Mouse (Mus musculus) liver, embryonic 15.5 days (tissue): ENCODE data around the gene Ovol1. TPM values are rescaled to one million over a fixed set of nuclear protein-coding genes. Genes with fewer than 3 reads are reported as not detected.

Experiments used
- ATAC-seq: fragments of 200-750 bp; cut with Nextera tagmentation; 2 replicates; pipeline ENCODE4 v1.8.0; 2017; ENCODE audit warnings: moderate number of reproducible peaks, mild to moderate bottlenecking, moderate library complexity; ENCODE audit not compliant: insufficient read depth
- H3K27ac ChIP-seq: fragments of 300-500 bp; sonication (generic); replicated peaks from 2 replicates; pipeline ENCODE4 v1.5.1; 2015; ENCODE audit warnings: mild to moderate bottlenecking, inconsistent platforms
- H3K27me3 ChIP-seq: fragments of 300-500 bp; sonication (generic); 2 replicates; pipeline ENCODE4 v1.6.1; 2015; ENCODE audit warnings: mild to moderate bottlenecking, inconsistent platforms
- H3K36me3 ChIP-seq: fragments of 300-500 bp; sonication (generic); replicated peaks from 2 replicates; pipeline ENCODE4 v1.6.1; 2015; ENCODE audit warnings: moderate library complexity, mild to moderate bottlenecking, inconsistent platforms
- H3K4me1 ChIP-seq: fragments of 300-500 bp; sonication (generic); replicated peaks from 2 replicates; pipeline ENCODE4 v1.6.1; 2015; ENCODE audit warnings: inconsistent platforms
- H3K4me2 ChIP-seq: fragments of 300-500 bp; sonication (generic); 2 replicates; pipeline ENCODE4 v1.6.1; 2015; ENCODE audit warnings: moderate library complexity, mild to moderate bottlenecking, inconsistent platforms
- H3K4me3 ChIP-seq: fragments of 300-500 bp; sonication (generic); replicated peaks from 2 replicates; pipeline ENCODE4 v1.5.1; 2015; ENCODE audit warnings: mild to moderate bottlenecking, inconsistent platforms
- H3K9ac ChIP-seq: fragments of 300-500 bp; sonication (generic); 2 replicates; pipeline ENCODE4 v1.6.1; 2015; ENCODE audit warnings: moderate library complexity, mild to moderate bottlenecking, inconsistent platforms
- H3K9me3 ChIP-seq: fragments of 300-500 bp; sonication (generic); replicated peaks from 2 replicates; pipeline ENCODE4 v1.6.1; 2016; ENCODE audit warnings: inconsistent platforms
- WGBS: fragments of 180-500 bp; shearing (Covaris S2); methylation state at CpG from one replicate; pipeline ENCODE4 v1.1.7; 2015; ENCODE audit warnings: mixed read lengths; ENCODE audit not compliant: insufficient replicate concordance; 5-methylcytosine and 5-hydroxymethylcytosine counted together
- polyA plus RNA-seq: library from polyadenylated mRNA; unstranded; fragments of >200 nt; fragmentation: Nextera tagmentation; extraction: Ambion mirVana; gene quantifications from 2 replicates; pipeline ENCODE4 v1.2.1, GENCODE M21; 2015

Ovol1 gene
- polyA plus RNA-seq, 1 experiment from 2014 or later, result not detected

DNA sequence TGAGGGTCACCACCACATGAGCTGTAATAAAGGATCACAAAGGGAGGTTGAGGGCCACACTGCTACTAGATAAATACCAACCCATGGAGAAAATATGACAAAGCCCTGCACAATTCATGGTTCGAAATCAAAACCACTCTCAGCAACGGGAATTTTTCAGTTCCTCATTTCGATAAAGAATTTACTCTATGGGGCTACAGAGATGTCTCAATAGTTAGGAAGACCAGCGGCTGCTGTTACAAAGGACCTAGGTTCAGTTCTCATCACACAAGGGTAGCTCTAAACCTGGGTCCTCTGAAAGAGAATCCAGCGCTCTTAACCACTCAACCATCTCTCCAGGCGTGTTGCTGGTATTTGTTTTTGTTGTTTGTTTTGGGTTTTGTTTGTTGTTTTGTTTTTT is 31.4 kb upstream of the Ovol1 start:
- no peaks in the 10 kb centered on the region for H3K4me1 ChIP-seq
- no peak overlapping the region for H3K4me3 ChIP-seq
- no peak for ATAC-seq
- H3K4me2 ChIP-seq, result no peak overlapping the region
- H3K27me3 ChIP-seq, result no peaks in the 10 kb centered on the region
- H3K9me3 ChIP-seq, result no peaks in the 10 kb centered on the region
- no peak overlapping the region for H3K27ac ChIP-seq
- no peaks in the 10 kb centered on the region for H3K36me3 ChIP-seq
- 58% methylated on average over 6 of the region's 6 CpGs for WGBS
- H3K9ac ChIP-seq, result no peak overlapping the region

GRCm38 (mm10) chr19:5589159-5589558 is 28.7 kb upstream of the Ovol1 start:
- Histone ChIP-seq H3K4me1 (no peaks in the 10 kb centered on the region), H3K4me3 (no peak overlapping the region), H3K9me3 (no peaks in the 10 kb centered on the region), H3K27me3 (0 out of 2 replicates have a peak, but pooled peaks cover 3% of the 10 kb centered on the region), H3K9ac (no peak overlapping the region), H3K27ac (no peak overlapping the region), H3K36me3 (no peaks in the 10 kb centered on the region), H3K4me2 (no peak overlapping the region)
- no peak for ATAC-seq
- 50% methylated on average over 9 of the region's 9 CpGs for WGBS

GRCm38 (mm10) chr19:5581995-5582394 is 21.5 kb upstream of the Ovol1 start:
- WGBS, result 57% methylated on average over 2 of the region's 2 CpGs
- Histone ChIP-seq H3K9me3 (no peaks in the 10 kb centered on the region), H3K4me3 (no peak overlapping the region), H3K36me3 (no peaks in the 10 kb centered on the region), H3K27ac (no peak overlapping the region), H3K4me2 (no peak overlapping the region), H3K9ac (no peak overlapping the region), H3K27me3 (peaks cover 8% of the 10 kb centered on the region; the same call in 1 of the 2 replicates), H3K4me1 (no peaks in the 10 kb centered on the region)
- no peak for ATAC-seq

DNA sequence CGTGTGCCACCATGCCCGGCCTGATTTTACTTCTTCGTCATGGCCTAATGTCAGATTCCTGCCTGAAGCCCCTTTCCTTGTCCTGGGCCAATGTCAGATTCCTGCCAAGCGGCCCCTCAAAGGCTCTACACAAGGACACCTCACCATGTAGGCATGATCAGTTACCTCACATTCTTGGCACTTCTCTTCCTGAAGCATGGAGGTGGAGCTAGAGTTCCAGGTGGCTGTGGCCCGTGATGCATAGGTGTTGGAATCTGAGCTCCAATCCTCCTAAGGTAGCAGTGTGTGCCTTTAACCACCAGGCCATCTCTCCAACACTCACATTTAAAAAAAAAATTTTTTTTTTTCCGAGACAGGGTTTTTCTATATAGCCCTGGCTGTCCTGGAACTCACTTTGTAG is 20.3 kb upstream of the Ovol1 start:
- Histone ChIP-seq H3K4me2 (no peak overlapping the region), H3K27me3 (peaks cover 8% of the 10 kb centered on the region; the same call in 1 of the 2 replicates), H3K9ac (no peak overlapping the region), H3K4me3 (no peak overlapping the region), H3K27ac (no peak overlapping the region), H3K36me3 (no peaks in the 10 kb centered on the region), H3K4me1 (no peaks in the 10 kb centered on the region), H3K9me3 (no peaks in the 10 kb centered on the region)
- 70% methylated on average over 6 of the region's 6 CpGs for WGBS
- ATAC-seq, result no peak

GRCm38 (mm10) chr19:5579971-5580370 is 19.5 kb upstream of the Ovol1 start:
- ATAC-seq, result no peak
- H3K36me3 ChIP-seq, result no peaks in the 10 kb centered on the region
- peaks cover 8% of the 10 kb centered on the region; the same call in 1 of the 2 replicates for H3K27me3 ChIP-seq
- no peaks in the 10 kb centered on the region for H3K9me3 ChIP-seq
- no peak overlapping the region for H3K4me2 ChIP-seq
- no peak overlapping the region for H3K27ac ChIP-seq
- no peak overlapping the region for H3K9ac ChIP-seq
- 70% methylated on average over 4 of the region's 4 CpGs for WGBS
- no peaks in the 10 kb centered on the region for H3K4me1 ChIP-seq
- H3K4me3 ChIP-seq, result no peak overlapping the region

DNA sequence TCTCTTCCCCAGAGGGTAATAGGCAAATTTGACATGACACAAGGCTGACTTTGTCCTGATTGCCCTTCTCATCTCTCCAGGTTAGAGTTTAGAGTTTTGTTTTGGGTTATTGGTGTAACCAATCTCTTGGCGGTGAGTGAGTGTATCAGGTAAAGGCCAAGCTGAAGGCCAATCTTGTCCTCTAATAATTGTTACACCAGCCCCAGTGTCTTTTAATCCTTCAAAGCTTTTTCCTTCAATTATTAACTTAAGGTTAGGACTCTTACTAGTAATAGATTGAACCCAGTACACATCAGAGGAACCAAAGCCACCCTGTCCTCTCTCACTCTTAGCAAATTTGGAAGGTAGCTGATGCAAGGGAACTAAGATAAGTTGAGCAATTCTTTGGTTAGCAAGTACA is 14.9 kb upstream of the Ovol1 start:
- Histone ChIP-seq H3K9me3 (no peaks in the 10 kb centered on the region), H3K36me3 (peaks cover 2% of the 10 kb centered on the region; the same call in 1 of the 2 replicates), H3K9ac (no peak overlapping the region), H3K4me2 (no peak overlapping the region), H3K27ac (no peak overlapping the region), H3K4me1 (peaks cover 14% of the 10 kb centered on the region; the same call in 1 of the 2 replicates), H3K4me3 (no peak overlapping the region), H3K27me3 (peaks cover 5% of the 10 kb centered on the region; the same call in 1 of the 2 replicates)
- no peak for ATAC-seq
- 80% methylated on average over 1 of the region's 1 CpGs for WGBS

DNA sequence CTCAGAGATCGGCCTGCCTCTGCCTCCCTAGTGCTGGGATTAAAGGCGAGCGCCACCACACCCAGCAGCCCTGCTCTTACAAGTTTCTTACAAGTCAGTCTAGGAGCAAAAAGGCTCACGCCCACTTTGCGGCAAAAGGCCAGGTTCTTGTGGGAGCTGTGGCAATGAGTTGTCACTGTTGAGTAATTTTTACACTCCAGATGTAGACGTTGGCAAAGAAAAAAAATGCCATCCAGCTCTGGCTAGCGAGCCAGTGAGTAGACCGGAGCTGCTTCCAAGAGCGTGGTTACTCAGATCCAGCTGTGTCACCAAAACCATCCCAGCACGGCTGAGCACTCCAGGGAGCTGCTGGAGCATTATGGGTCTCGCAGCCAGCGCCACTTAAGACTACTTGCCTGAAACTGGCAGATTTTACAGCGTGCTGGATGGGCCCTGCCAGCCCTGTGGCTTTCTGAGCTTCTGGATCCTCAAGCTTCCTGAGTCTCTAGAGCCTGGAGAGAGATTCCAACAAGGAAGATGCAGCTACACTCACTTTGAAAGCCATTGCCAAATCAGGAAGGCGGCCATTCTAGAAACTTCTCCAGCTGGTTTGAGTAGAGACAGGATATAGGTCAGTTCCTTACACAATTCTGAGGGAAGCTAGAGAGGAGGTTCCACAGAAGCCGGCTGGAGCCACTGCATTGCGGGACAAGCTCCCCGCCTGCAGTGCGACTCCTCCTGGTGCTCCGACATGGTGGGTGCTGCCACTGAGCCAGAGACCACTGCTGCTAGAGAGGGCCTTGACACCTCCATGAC is 12.1 kb upstream of the Ovol1 start:
- ATAC-seq, result no peak
- Histone ChIP-seq H3K36me3 (peaks cover 13% of the 10 kb centered on the region), H3K4me2 (peak overlapping the region; percentile 27), H3K27me3 (no peaks in the 10 kb centered on the region), H3K9me3 (no peaks in the 10 kb centered on the region), H3K4me3 (no peak overlapping the region), H3K27ac (peak overlapping the region; percentile 73), H3K9ac (no peak overlapping the region), H3K4me1 (peaks cover 30% of the 10 kb centered on the region)
- 71% methylated on average over 19 of the region's 19 CpGs for WGBS

DNA sequence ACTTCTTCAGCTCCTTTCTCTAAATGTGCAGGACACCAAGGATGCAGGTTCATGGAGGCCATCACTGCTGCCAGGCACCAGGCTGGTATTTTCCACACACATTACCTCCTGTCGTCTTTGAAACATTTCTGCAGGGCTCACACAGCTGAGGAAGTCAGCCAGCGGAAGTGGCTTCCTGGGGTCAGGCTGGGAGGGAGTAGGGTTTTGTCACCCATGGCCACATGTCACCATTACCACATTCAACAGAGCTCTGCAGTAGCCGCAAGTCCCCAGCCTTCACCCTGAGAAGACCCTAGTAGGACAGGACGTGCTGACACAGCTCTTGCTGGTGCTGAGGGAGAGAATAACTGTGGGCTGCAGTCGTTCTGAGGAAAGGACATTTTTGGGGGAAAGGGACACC is 11.4 kb upstream of the Ovol1 start:
- Histone ChIP-seq H3K36me3 (peaks cover 13% of the 10 kb centered on the region), H3K27ac (peak overlapping the region; percentile 73), H3K27me3 (peaks cover 2% of the 10 kb centered on the region), H3K9me3 (no peaks in the 10 kb centered on the region), H3K9ac (no peak overlapping the region), H3K4me1 (peaks cover 37% of the 10 kb centered on the region), H3K4me2 (no peak overlapping the region), H3K4me3 (no peak overlapping the region)
- 34% methylated on average over 5 of the region's 5 CpGs for WGBS
- ATAC-seq, result no peak

- 84% methylated on average over 32 of the region's 32 CpGs for WGBS
- H3K4me3 ChIP-seq, result no peak overlapping the region; the same call in 1 of the 2 replicates
These were observed 10.2 kb upstream of the Ovol1 start for GRCm38 (mm10) chr19:5570353-5571246.

GRCm38 (mm10) chr19:5569521-5569920 is 9.1 kb upstream of the Ovol1 start:
- no peak for ATAC-seq
- WGBS, result 74% methylated on average over 10 of the region's 10 CpGs
- Histone ChIP-seq H3K36me3 (peaks cover 13% of the 10 kb centered on the region), H3K4me3 (peak overlapping the region; percentile 81), H3K9me3 (no peaks in the 10 kb centered on the region), H3K4me1 (peaks cover 43% of the 10 kb centered on the region), H3K27ac (0 out of 2 replicates have a peak overlapping the region, but pooled peaks have one; percentile 93), H3K27me3 (peaks cover 26% of the 10 kb centered on the region), H3K9ac (no peak overlapping the region), H3K4me2 (peak overlapping the region; percentile 98)

More at GRCm38 (mm10) chr19:5570353-5571246, 10.2 kb upstream of the Ovol1 start:
- peaks cover 43% of the 10 kb centered on the region for H3K4me1 ChIP-seq
- H3K27ac ChIP-seq, result peak overlapping the region; percentile 51; the same call in 1 of the 2 replicates
- no peak overlapping the region for H3K9ac ChIP-seq
- no peak for ATAC-seq
- peaks cover 15% of the 10 kb centered on the region for H3K27me3 ChIP-seq
- H3K4me2 ChIP-seq, result peak overlapping the region; percentile 98; the same call in 1 of the 2 replicates
- no peaks in the 10 kb centered on the region for H3K9me3 ChIP-seq
- peaks cover 13% of the 10 kb centered on the region for H3K36me3 ChIP-seq
